Mouse (Mus musculus): ENCODE measurements around the gene Cpd. TPM values are rescaled to one million over a fixed set of nuclear protein-coding genes. Genes with fewer than 3 reads are reported as not detected.
A peak's percentile ranks its signal among the peaks of the same experiment; 100 is the strongest.
"Not testable (repeated sequence)": the region's sequence is repeated elsewhere in the genome, so short reads cannot be mapped to it uniquely, and the experiment has no call there.

Cpd gene
- polyA plus RNA-seq, 1 experiment: 17.5 TPM

DNA sequence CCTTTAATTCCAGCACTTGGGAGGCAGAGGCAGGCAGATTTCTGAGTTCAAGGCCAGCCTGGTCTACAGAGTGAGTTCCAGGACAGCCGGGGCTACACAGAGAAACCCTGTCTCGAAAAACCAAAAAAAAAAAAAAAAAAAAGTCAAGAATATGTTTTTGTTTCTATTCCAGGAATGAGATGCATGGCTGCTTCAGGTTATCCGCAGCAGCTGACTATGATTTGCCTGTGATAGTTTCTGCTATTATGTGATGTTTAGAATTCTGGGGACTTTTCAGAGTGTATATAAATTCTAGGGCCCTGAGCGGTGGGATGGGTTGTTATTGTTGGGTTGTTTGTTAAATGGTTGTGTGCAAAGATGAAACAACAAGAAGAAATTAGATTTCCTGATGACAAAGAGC lies 41.7 kb downstream of the Cpd start:
- WGBS: 92% methylated on average over 4 of the region's 4 CpGs
- not testable (repeated sequence) for DNase-seq (ENCODE audit: low read depth, low spot score)

DNA sequence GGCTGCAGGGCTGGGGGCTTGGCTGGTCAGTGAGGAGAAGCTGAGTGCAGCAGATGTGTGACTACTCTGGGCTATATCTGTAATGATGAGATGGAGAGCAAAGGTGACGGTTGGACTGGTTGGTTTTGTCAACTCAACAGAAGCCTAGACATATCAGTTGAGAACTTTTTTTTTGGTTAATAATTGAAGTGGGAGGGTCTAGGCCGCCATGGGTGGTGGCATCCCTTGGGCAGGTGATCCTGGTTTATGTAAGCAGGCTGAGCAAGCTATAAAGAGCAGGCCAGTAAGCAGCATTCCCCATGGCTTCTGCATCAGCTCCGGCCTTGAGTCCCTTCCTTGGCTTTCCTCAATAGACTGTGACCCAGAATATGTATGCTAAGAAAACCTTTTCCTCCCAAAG lies 43.6 kb downstream of the Cpd start:
- WGBS: 51% methylated on average over 3 of the region's 3 CpGs

DNA sequence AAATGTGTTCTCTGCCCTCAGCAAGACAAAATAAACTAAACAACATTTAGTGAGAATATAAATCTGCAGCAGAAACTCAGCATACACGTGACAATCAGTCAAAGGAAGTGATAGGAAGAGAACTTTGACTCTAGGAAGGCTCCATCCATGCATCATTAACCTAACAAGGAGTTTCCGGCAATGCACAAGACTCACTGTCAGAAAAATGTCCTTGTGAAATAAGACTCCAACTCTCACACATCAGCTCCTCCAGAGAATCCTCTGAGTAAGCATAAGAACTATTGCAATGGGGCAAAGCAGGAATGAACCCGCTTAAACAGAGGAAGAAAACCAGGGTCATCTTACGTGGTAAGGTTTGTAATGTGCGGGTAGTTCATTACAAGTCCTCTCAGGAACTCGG lies 49.6 kb downstream of the Cpd start:
- no peak for DNase-seq (ENCODE audit: low read depth, low spot score)
- 89% methylated on average over 6 of the region's 6 CpGs for WGBS

More for the DNA sequence above, 43.6 kb downstream of the Cpd start:
- no peak for DNase-seq (ENCODE audit: low read depth, low spot score)

DNA sequence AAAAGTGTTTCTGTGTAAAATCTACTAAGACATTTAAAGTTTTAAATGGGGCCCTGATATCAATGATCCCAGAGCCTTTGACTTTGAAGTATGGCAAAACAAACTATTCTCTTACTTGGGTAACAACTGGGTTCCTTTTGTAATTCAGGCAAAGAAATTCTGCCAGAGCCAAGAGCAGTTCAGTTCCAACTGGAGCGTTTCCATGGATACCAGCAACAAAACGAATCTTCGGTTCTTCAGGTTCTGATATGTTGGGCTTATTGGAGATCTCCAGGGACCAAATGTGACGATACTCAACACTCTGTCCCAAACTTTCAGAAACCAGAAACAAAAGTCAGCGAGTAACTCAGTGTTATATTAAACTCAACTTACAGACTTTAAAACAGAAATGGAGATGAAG lies 51.5 kb downstream of the Cpd start:
- no peak for DNase-seq (ENCODE audit: low read depth, low spot score)
- 75% methylated on average over 5 of the region's 5 CpGs for WGBS

DNA sequence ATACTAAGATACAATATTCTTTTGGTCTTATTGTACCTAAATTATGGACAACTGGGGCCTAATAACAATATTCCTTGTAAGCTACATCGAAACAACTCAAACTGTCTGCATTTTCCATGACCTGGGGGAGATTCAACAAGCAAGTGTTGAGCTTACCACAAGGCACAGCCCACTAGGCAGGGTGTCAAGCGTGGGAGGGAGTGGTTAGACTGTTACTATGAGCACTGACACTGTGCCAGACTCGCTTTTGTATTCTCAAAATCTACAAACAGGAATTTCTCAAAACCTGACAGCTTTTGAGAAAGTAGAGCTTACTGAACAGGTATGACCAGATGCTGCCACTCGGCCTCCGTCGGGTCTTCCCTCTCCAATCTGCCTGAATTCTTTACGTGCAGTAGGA lies 55.5 kb downstream of the Cpd start:
- DNase-seq (ENCODE audit: low read depth, low spot score): no peak
- WGBS: 88% methylated on average over 7 of the region's 7 CpGs

DNA sequence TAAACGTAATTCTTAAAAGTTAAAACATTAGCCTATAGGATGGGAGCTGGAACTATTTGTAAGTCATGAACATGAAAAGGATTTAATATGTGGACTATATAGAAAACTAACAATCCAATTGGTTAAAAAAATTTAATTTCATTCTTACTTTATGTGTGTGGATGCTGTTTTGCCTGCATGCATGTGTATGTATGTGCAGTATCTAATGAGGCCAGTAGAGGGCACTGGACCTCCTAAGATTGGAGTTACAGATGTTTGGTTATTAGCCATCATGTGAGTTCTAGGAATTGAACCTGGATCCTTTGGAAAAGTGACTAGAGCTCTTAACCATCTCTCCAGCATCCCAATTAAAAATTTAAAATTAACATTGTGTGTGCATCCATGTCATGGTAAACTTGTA lies 57.6 kb downstream of the Cpd start:
- 92% methylated on average over 1 of the region's 1 CpGs for WGBS
- DNase-seq (ENCODE audit: low read depth, low spot score): no peak

DNA sequence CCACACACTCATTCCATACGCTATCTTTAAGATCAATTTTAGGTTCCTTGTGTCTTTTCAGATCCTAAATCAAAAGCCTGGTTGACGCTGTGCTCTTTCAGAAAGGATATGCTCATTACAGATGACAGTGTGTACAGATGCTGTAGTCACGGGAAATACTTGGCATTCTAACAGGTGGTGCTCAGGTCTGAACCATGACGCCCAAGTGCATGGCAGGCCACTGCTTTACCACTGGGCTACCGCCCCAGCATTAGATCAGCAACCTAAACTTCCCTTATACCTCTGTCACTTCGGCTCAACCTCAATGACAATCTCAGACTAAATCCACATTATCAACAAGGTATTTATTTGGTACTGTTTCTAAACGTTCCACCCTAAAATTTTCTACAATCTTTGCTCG lies 71.3 kb downstream of the Cpd start:
- 85% methylated on average over 8 of the region's 8 CpGs for WGBS

DNA sequence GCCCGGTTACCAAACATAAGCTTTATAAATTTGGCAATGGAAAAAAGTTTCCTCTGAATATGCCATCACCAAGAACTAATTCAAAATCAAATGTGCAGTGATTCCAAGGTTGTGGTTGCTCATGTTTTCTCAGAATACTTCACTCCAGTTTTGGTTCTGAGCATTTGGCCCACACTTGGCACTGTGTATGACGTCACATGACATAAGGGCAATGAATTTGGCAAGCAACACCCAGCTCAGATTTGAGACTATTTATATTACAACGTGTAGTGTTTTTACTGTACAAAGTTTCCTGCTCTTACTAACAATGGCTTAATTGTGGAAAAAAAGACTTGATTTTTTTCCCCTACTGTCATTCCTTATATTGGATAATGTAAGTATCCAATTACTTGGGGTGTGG lies 73.0 kb downstream of the Cpd start:
- WGBS: 31% methylated on average over 3 of the region's 3 CpGs

More for the DNA sequence above, 71.3 kb downstream of the Cpd start:
- no peak for DNase-seq (ENCODE audit: low read depth, low spot score)

DNA sequence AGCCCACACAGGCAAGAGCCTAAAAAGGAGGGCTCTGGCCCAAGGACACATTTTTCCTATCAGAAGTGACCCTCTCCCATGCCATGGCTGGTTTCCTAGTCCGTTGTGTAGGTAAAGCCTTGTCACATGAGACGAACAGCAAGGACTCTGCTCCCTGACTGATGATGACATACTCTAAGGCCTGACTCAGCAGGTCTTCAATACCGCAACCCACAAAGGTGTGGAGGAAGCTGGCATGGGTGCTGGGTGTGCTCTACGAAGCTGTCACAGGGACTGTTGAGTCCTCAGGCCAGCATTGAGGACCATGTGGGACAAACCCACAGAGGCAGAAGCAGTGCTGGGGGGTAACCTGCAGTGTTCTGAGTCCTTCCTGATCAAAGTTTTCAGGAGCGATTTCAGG lies 76.3 kb downstream of the Cpd start:
- no peak for DNase-seq (ENCODE audit: low read depth, low spot score)
- 70% methylated on average over 5 of the region's 5 CpGs for WGBS

More for the DNA sequence above, 73.0 kb downstream of the Cpd start:
- DNase-seq (ENCODE audit: low read depth, low spot score): no peak

DNA sequence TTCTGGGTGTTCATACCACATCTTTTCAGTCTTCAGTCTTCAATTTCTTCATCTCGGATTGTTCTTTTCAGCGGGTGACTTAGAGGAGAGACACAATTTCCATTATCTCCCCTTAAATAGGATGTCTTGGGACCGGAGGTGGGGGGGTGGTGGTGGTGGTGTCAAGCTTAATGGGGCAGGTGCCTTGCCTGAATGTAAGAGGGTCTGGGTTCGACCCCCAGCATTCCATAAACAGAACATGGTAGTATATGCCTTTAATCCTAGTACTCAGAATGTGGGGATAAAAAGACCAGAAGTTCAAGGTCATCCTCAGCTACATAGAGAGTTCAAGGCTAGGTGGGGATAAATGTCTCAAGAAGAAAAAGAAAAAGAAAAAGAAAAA lies 83.1 kb downstream of the Cpd start:
- 11% methylated on average over 4 of the region's 4 CpGs for WGBS
- no peak for DNase-seq (ENCODE audit: low read depth, low spot score)

DNA sequence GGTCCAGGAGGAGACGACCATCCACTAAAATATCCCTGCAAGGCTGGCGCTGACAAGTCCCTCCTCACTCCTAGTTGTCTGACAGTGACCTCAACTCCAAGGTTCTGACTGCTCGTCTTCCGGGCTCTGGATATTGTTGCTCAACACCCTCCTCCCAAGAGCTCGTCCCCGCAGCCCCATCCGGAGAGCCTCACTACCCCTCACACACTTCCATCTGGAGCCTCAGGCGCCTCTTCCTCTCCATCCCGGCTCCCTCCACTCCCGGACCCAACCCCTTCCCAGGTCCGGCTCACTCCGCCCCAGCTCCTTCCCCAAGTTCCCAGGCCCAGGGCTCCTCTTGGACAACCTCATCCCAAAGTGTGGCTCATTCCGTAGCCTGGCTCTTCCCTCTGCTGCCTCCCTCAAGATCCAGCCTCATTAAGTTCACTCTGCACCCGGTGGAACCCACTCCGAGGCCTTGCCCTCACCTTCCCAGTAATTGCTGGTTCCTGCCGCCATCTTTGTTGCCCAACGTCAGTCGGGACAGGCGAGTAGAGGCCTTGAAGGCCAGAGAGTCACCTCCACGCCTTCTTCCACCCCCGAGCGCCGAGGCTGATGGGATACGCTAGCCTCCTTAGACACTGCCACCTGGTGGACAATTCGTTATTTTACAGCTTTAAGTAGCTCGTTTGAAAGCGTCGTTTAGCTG lies 83.6 kb downstream of the Cpd start, which contains the start of gene Gosr1:
Gene Gosr1, minus strand, starts transcription at position 527 of the 688 bp plus-strand sequence.
- peak; percentile 91 for DNase-seq (ENCODE audit: low read depth, low spot score)
- 1% methylated on average over 28 of the region's 28 CpGs for WGBS

DNA sequence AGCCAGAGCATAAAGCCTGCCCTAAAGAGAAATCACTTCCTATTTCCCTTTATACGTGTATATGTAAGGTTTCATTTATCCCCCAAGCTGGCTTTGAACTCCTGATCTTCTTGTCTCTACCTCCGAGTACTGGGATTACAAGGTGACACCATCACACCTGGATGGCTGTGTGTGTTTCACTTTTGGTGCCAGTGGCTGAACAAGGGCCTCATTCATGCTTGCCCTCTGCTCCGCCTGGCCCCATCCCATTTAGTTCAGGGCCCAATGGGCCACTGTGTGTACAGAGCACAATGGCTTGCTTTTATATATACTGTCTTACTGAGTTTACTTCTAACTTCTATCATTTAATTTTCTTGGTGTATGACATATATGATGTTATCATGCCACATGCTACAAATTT lies 94.5 kb downstream of the Cpd start:
- WGBS: 74% methylated on average over 3 of the region's 3 CpGs
- no peak for DNase-seq (ENCODE audit: low read depth, low spot score)

DNA sequence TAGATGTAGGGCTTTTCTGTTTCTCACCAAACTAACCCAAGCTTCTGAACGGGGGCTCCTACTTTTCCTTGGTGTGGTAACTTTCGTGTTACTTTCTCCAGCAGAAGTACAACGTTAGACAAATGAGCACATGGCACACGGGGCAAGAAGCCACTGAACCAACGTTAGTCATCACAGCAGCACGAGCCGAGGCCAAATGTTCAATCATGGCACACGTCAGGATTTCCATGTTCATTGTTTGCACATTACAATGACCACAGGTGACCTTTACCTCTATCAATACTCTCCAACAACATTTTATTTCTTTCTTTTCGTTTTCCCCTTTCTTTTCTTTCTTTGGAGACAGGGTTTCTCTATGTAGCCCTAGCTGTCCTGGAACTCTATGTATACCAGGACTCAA lies 98.0 kb downstream of the Cpd start:
- no peak for DNase-seq (ENCODE audit: low read depth, low spot score)
- 80% methylated on average over 9 of the region's 9 CpGs for WGBS

DNA sequence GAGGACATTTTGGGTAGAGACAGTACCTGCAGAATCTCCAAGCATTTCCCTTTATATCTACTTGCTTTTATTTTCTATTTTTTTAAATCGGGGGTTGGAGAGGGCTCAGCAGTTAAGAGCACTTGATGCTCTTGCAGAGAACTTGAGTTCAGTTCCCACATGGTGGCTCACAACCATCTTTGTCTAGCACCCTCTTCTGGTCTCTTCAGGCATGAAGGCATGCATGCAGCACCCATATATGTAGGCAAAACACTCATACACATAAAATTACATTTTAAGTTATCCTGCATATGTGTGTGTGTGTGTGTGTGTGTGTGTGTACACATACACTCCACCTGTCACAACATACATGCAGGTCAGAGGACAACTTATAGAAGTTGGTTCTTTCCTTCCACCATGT lies 100.9 kb downstream of the Cpd start:
- no peak for DNase-seq (ENCODE audit: low read depth, low spot score)
- 100% methylated on average over 1 of the region's 1 CpGs for WGBS

DNA sequence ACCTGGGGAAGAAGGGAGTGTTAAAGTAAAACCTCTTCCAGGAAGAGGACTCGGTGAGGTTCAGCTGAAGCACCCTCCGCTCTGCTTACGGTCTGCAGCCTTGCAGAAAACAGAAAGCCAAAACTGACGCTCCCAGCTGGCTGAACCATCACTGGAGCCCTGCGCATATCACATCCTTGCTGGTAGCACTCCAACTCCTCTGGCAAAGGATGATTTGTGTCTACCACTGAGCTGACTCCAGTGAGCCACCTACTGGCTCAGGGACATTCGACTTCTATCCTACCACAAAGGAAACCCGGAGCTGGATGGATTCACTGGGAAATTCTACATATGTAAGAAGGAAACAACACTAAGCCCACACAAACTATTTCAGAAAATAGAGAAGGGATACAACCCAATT lies 102.3 kb downstream of the Cpd start:
- 68% methylated on average over 7 of the region's 7 CpGs for WGBS
- no peak for DNase-seq (ENCODE audit: low read depth, low spot score)

DNA sequence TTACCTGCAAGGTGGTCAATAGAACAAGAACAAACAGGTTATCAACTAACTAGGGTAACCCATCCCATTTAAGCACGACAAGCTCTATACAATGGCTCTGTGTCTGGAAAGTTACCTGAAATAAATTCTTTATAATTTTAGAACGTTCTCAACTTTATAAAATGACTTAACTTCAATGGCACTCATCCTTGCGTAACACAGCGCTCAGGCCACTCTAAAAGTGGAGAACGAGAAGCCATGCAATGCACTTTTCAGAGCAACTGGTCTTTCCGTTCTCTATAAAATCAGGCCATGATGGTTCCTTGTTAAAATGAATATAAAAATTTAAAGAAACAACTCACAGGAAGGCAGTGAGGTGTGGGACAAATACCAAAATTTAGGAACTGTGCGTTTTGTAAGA lies 104.3 kb downstream of the Cpd start:
- no peak for DNase-seq (ENCODE audit: low read depth, low spot score)
- WGBS: 92% methylated on average over 7 of the region's 7 CpGs

DNA sequence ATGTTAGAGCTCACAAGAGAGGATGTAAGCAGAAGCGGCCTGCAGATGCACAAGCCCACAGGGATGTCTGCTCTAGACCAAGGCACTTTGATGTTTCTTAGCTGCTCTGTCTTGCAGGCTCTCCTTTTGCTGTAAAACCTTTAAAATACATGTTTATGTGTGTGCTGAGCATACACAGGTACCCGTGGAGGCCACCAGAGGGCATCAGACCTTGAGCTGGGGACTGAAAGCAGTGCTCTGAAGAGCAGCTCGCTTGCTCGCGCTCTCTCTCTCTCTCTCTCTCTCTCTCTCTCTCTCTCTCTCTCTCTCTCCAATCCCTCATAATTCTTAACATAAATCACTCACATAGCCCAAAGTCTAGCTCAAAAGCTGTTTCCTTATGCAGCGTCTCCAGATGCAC lies 107.7 kb downstream of the Cpd start:
- no peak for DNase-seq (ENCODE audit: low read depth, low spot score)
- 76% methylated on average over 6 of the region's 6 CpGs for WGBS

DNA sequence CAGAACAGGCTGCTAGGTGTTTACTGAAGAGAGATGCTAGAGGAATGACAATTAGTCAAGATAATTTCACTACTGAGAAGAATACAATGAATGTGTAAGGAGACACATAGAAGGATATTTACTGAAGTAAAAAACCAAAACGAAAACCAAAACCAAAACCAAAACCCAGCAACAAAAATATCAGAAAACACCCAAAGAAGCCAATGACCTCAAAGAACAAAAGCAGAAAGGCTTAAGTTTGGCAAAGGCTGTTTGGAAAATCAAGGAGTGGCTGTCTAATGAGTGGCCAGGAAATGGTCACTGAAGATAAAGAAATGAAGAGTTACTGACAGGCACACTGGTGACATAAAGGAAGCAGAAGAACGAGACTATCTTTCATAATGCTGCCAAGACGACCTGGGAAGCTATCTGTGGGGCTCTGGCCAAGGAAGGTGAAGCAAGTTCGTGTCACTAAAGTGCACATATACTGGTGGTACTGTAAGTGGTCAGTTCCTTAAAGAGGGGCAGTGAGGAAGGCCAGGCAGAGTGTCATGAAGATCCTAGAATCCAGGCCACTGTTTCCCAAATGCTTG lies 111.0 kb downstream of the Cpd start:
- DNase-seq (ENCODE audit: low read depth, low spot score): no peak
- WGBS: 64% methylated on average over 4 of the region's 4 CpGs

DNA sequence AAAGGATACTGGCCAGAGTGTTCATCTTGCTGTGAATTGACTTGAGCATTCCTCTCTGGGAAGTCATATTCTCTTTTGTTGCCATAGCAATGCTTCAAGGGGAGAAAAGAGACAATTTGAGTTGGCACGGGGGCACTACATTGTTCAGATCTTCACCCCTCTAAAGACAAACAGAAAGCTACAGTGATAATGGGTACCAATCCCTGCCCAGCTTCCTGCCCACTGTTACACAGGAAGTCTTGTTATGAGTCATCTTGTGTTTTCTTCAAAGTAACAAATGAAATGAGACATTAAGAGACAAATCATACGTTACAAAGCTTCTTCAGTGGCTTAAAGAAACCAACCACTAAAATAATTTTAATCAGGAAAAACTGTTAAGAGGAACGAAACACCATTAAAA lies 112.3 kb downstream of the Cpd start:
- no peak for DNase-seq (ENCODE audit: low read depth, low spot score)
- WGBS: 72% methylated on average over 3 of the region's 3 CpGs

DNA sequence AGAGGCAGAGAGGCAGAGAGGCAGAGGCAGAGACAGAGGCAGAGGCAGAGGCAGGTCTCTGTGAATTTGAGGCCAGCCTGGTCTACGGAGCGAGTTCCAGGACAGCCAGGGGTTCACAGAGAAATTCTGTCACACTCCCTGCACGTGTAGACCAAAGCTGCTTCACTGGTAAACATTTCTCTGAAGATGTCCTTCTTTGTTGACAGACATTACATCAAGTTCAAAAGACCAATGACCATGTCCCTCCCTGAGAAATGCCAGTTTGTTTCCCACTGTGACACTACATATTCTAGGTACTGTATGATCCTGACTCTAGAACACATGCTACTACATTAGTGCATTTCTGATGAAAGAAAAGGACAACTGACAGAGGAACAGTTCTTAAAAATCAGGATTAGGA lies 116.2 kb downstream of the Cpd start:
- 71% methylated on average over 3 of the region's 3 CpGs for whole genome bisulfite sequencing
- DNase-seq (ENCODE audit: low read depth, low spot score): no peak

All from large intestine, adult 2 months (tissue).